Mouse (Mus musculus): ENCODE measurements around the gene Eif2ak3.
A peak's percentile ranks its signal among the peaks of the same experiment; 100 is the strongest.
"Not testable (repeated sequence)": the region's sequence is repeated elsewhere in the genome, so short reads cannot be mapped to it uniquely, and the experiment has no call there.

Gene Eif2ak3

DNA sequence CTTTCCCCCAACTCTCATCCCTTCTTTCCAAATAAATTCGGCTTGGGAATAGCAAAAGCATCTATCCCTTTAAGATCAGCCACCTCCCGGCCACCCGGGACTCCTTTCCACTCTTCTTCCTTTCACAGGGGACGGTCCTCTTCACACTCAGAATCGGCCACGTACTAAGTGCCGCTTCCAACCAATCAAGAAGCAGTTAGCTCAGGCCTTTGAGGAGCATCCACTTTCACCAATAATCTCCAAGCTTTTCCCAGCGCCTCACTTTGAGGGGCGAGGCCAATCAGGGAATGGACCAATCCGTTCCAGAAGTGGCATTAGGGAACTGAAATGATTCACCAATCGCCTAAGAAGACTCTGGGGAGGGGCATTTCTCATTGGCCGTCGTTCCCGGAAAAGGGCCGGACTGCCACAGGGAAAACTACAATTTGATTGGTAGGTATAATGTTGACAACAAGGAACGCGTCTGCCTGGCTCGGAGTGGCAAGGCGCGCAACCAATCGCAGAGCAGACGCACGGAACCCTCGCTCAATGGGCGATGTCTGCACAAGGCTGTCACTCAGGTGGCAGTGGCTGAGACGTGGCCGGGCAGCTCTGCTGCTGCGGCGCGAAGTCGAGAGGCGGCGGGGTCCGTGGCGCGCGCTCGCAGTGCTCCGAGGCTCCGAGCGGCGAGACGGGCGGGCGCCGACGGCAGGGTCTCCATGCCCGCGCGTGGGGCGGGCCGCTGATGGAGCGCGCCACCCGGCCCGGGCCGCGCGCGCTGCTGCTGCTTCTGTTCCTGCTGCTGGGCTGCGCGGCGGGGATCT lies at the start of gene Eif2ak3:
Gene Eif2ak3 (plus strand): TSS at position 514 of the 803 bp plus-strand sequence.
- DNase-seq (ENCODE audit: low spot score): peak; percentile 100

DNA sequence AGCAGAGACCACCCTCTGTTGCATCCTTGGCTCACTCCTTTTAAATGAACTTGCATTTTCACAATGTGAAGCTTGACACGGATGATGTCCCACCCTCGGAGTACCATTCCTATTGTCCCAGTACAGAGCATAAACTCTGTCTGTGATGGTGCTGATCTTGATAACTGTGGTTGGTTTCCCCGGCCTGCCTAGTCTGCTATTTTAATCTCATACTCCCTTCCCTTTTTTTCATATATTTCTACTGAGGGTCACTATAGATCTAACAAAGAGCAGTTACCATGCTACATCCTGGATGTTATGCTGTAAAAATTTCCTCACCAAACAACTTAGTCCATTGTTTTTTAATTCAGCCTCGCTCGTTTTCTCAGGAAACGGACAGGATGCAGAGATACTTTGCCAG lies 47.4 kb upstream of the Eif2ak3 start:
- DNase-seq (ENCODE audit: low spot score): no peak

DNA sequence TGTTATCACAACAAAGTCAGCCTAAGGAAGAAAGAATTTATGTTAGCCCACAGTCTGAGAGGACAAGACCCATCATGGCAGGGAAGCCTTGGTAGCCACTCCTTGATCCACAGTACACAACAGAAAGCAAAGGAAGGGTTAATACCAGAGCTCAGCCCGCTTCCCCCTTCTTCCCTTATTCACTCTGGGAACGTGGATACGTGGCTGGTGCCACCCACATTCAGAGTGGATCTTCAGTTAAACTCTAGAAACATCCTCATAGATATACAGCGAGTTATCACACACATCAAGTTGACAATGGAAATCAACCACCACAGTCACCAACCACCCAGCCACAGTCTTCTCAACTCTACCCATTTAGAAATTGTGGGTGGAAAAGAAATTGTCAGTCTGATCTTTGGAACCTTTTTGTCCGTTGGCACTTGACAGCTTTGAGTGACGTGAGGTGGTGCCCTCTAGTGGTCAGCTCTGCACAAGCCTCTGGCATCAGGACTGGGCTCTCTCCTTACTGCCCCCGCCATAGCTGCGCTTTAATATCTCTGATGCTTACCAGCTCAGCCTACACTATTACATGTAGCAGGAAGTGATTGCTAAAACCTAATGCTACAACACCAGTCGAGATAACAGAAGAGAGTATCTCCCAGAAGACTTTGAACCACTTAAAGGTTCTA lies 46.6 kb upstream of the Eif2ak3 start:
- DNase-seq (ENCODE audit: low spot score): no peak

DNA sequence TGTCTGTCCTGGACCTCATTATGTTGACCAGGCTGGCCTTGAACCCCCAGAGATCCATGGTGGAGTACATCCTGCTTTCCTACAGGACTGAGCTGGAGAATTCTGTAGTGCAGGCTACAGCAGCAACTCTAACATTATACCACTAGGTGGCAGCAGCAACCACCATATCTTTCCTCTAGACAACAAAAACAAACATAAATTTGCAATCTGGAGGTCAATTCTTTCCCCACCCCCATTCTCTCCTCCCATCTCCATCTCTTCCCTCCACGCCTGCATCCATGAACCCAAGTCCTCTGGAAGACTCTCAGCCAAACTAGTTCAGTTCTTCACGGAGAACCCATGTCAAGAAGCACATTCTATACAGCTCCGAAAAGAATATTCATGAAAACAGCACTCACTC lies 39.7 kb upstream of the Eif2ak3 start:
- no peak for DNase-seq (ENCODE audit: low spot score)

DNA sequence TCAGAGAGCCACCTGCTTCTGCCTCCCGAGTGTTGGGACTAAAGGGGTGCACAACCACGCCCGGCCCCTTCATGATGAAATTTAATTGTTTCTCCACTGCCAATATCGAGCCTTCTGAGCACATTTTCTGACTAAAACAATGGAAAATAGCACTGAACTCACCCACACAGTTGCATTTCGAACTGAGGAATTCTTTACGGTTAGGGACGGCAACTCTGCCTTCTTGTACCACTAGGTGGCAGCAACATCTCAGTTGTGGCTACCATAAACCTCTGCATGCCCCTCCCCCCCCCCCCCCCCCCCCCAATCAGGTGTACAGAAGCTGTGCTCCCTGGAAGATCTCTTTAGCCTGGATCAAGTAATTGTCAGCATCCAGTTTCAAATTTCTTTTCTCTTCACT lies 39.0 kb upstream of the Eif2ak3 start:
- DNase-seq (ENCODE audit: low spot score): peak; percentile 66

DNA sequence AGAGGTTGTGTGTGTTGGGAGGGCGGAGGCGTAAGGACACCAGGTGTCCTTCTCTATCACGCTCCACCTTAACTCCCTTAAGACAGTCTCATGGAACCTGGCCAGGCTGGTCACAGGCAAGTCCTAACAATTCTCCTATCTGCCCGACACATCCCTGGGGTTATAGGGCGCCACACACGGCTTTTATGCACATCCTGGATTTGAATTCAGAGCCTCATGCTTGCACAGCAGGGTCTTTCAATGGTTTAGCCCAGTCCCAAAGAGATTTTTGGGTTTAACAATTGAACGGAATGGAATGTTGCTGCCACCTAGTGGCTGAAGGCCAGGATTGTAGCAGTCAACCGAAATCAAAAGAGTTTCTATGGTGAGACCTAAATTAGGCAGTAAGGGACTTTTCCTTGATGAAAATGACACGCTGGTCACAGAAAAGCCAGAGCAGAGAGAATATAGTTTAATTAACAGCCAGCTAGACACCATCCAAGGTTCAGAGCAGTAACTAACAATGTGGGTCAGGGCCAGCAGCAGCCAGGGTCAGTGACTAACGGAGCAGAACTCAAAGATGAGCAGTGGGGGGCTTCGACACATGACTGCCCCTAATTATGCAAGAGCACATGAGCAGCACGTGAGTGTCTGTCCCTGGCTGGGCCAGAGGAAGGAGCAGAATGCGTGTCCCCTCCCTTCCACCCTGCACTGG lies 38.3 kb upstream of the Eif2ak3 start:
- DNase-seq (ENCODE audit: low spot score): peak; percentile 62

DNA sequence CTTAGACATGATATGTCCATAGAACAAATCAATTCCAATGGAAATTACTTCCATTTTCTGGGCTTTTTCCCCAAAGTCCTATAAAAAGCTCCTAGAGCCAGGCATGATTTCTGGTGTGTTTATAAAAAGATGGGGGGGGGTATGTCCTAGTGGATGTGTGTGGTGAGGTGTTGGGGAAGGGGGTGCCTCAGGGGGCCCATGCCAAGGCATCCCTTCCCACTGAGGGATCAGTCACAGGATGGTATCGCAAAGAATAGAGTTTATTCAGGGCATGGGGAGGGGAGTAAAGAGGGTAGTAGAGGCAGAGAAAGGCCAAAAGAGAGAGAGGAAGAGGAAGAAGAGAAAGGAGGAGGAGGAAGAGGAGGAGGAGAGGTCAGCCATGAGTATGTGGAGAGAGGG lies 37.8 kb upstream of the Eif2ak3 start:
- no peak for DNase-seq (ENCODE audit: low spot score)

DNA sequence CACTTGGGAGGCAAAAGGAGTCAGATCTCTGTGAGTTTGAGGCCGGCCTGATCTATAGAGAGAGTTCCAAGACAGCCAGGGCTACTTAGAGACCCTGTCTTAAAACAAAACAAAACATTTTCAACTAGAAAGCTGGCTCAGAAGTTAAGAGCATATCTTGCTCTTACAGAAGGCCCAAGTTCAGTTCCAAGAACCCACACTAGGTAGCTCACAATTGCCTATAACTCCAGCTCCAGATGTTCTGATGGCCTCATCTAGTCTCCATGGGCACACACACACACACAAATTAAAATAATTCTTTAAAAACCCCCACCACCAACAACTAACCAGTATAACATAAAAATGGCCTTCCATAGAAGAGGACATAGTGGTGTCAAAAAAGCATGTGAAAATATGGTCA lies 33.8 kb upstream of the Eif2ak3 start:
- no peak for DNase-seq (ENCODE audit: low spot score)

DNA sequence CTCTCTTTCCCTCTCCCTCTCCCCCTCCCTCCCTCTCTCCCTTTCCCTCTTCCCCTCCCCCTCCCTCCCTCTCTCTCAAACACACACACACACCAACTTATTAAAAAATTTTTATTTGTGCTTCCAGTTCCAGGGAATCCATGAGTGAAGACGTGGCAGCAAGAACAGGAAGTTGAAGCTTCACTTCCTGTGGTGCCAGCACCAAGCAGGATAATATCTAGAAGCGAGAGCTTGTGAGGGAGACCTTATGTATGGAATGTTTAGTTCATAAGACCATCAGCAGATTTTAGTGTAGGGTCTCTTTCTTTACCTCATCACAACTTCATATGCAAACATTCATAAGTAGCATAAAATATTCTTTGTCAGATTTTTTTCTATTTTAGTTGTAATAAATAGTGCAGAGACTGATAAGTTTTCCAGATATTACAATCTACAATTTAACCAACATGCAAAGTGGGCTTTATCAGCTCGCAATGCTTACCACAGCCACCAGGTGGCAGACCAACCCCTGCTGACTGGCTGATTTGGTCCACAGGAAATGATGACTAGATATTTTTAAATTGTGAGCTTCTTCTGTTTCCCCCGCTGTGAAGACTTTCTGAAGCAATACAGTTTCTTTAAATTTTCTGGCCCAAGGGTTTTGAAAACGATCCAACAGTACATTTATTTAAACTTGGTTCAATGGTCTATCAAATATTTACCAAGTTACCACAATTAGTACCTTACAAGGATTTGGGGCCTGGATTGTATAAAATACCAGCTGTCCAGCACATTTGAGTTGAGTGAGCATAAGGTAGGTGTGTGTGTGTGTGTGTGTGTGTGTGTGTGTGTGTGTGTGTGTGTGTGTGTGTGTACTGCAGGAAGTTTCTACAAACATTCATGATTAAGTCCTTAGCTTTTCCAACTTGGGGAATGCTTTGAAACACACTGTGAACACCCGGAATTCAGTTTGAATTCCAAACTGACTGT lies 32.5 kb upstream of the Eif2ak3 start:
- DNase-seq (ENCODE audit: low spot score): peak; percentile 92

DNA sequence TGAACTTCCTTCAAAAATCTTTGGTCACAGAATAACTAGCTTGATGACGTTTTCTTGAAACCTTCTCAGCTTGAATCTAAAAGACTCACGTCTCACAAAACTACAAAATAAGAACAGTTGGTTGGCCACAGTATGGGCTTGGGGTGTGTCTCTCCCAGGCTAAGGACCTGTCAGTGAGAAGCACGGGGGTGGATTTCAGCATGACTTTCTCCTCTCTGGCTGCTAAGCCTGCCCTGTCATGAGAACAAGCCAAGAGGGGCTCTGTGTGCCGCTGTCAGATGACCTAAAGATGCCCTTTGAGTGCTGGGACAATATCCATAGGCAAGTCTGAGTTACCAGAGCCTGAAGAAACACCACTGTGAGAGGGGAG lies 31.8 kb upstream of the Eif2ak3 start:
- DNase-seq (ENCODE audit: low spot score): no peak

DNA sequence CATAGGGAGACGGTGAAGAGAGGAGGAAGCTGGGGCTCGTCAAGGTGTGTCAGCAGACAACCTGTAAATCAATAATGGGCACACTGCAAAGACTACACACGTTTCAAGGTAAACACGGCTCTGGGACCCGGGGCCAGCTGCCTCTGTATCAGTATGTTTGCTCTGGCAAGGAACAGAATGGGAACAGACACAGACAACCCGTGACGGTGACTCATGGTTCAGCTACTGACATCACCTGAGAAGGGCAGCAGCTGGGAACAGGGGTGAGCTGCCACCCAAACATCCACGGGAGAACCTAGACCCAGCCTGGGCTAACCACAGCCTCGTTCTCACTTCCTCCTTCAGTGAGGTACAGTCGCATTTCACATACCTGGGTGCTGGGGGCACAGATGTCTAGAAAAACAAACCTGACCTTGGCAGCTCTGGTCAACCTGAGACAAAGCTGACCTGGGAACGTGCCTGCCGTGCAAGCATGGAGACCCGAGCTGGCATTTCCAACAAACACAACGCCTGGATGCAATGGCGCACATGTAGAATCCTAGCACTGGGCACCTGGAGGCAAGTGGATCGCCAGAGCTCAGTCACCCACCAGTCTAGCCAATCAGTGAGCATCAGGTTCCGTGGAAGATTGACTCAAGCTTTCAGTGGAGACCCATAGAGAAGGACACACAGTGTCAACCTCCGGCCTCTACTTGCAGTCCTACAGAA lies 30.2 kb upstream of the Eif2ak3 start:
- DNase-seq (ENCODE audit: low spot score): no peak

DNA sequence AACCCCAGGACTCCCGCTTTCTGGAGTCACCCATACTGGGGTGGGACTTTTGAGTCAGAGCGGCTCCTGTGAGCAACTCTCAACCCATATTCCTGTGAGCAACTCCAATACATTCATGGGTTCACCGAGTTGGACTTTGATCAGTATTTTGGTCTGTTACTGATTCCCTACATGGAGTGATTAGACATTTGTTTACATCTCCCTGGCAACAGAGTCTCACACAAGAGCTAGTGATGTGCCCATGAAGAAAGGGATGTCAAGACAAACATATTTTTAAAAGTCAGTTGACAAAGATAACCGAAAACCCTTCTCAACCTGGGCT lies 29.7 kb upstream of the Eif2ak3 start:
- DNase-seq (ENCODE audit: low spot score): no peak

DNA sequence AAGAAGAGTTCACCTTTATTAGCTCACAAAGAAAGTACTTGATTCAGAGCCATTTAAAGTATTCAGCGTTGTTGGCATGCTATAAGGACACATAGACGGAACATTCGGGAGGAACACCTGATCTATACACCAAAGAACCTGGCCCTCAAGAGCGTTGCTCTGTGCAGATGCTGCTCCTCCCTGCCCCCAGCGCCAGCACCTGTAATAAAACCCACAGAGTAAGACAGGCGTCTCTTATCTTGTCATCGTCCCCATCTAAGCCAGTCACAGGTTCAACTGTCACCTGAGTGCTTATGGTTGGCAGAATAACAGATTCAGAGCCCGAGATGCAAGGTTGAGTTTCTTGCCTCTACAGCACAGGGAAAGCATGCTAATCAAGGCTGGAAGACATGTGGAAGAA lies 28.8 kb upstream of the Eif2ak3 start:
- no peak for DNase-seq (ENCODE audit: low spot score)

DNA sequence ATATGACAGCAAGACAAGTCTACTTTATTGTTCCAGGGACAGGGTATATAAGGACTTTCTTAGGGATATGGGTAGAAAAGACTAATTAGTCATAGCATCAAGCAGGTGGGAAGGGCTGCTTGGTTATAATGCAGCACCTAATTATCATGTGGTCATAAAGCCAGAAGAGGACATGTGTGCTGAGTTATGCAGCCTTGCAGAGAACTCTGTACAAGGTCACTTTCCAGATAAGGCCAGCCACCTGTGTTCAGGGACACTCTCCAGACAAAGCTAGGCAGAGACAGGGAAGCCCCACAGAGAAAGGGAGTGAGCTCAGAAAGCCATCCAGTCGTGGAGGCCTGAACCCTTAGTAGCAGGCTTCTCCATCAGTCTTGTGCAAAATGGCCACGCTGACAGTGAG lies 22.7 kb upstream of the Eif2ak3 start:
- no peak for DNase-seq (ENCODE audit: low spot score)

DNA sequence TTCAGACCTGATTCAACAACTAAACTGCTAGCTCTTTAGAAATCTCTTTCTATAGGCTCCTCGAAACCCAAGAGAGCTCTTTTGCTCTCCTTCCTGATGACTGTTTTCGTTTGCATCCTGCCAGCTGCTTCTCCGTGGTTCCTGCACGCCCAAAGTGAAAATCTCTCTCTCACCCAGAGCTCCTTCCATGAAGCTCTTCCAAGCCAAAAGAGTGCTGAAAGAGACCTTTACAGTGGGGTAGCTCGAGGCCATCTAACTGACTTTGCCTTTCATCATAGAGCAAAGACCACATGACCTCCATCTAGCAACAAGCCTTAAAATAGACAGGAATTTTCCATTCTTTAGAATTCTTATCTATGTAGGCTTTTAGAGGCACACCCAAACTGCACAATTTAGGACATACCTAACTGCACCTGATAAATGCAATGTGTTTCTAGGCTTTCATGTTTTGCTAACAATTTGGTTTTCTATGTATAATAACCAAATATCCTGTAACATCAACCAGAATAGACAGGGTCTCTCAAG lies 21.9 kb upstream of the Eif2ak3 start:
- no peak for DNase-seq (ENCODE audit: low spot score)

DNA sequence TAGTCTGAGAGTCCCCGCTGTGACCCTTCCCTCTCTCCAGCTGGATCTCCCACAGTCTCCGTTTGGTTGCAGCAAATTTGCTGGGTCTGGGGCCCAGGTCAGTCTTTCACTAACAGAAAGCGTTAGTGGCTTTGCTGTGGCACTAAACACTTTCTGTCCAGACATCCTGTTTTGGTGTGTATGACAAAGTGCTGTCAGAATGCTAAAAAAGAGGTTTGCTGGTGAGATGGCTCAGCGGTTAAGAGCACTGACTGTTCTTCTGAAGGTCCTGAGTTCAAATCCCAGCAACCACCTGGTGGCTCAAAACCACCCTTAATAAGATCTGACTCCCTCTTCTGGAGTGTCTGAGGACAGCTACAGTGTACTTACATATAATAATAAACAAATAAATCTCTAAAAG lies 21.0 kb upstream of the Eif2ak3 start:
- DNase-seq (ENCODE audit: low spot score): not testable (repeated sequence)

DNA sequence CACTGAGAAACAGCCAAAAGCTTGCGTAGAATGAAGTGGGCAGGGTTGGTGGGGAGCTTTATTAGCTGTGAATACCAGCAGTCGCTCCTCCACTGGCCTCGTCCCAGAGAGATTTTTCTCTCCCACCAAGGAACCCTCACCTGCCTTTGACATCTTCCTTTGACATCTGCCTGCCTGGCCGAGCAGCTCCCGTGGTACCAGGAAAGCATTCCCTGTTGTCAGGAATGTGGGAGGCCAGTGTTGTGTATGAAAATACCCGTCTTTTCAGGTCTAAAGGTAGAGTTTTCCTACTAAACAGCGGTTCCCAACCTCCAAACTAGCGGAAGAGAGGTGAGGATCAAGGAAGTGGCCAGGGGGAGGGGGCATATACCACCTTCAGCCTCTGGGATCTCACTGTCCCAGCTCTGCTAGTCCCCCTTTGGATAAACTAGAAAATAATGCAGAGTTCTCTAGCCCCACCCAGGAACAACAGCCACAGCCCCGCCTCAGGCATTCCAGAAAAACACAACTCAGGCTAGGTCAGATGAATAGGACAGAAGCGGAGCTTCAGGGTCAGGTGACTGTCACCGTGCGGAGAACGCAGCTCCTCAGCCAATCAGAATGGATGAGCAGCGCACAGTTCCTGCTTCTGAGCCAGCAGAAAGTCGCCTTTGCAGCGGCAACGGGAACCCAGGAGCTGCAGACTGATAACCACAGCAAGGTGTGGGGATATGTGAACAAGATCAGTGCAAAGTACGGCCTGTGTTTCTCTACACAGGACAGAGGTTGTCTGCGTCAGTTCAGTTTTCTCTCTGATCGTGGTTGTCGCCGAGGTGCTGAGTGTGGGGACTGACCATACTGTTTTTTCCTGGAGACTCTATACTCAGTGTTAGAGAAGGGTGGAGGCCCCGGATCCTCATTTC lies 20.0 kb upstream of the Eif2ak3 start:
- peak; percentile 53 for DNase-seq (ENCODE audit: low spot score)

DNA sequence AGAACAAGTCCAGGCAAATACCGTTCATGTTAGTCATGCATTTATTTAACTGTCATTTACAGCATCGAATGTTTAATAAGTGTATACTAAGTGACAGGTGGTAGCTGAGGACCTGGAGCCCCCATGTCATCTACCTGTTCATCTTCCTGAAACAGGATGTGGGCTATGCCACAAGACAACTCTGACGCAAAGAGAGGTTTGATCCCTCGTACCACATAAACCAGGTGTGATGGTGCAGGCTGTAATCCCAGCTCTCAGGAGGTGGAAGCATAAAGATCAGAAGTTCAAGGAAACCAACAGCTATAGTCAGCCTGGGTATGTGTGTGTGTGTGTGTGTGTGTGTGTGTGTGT lies 19.4 kb upstream of the Eif2ak3 start:
- DNase-seq (ENCODE audit: low spot score): no peak

DNA sequence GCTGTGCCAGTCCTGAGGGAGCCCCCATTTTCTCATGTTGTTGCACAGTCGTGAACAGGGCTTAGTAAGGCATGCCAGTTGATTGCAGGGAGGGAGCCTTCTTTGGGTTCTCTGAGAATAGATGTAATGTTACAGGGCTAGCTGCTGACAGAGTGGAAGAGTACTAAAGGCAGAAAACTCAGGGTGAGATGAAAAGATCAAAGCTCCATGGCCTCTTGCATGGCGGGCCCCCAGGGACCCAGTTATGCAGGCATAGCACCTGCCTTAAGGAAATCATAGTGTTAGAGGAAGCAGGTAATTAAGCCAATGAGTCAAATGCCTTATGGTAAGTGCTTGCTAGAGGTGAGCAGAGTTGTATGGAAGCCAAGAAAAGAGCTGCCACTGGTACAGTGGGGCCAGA lies 14.9 kb upstream of the Eif2ak3 start:
- DNase-seq (ENCODE audit: low spot score): no peak

DNA sequence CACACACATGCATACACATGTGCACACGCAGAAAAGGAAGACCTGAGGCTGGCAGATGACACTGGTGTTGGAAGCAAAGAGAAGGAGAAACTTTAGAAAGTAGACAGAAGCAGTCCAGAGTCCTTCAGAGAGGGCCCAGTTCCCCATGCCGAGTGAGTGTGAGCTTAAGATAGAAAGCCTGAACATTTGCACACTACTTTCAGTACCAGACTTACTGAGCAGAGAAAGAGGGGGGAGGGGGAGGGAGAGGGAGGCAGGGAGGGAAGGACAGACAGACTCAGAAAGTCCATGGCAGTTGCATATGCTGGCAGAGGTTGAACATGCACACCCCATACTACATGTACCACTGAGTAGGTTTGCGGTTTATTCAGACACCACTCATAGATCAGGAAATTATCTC lies 13.8 kb upstream of the Eif2ak3 start:
- DNase-seq (ENCODE audit: low spot score): no peak

Data from layer of hippocampus, adult 9-10 months (tissue).